Mouse (Mus musculus) liver, embryonic 14.5 days (tissue): Measurements from ENCODE around the gene Arrb1. TPM values are rescaled to one million over a fixed set of nuclear protein-coding genes. Genes with fewer than 3 reads are reported as not detected.
A peak's percentile ranks its signal among the peaks of the same experiment; 100 is the strongest.

Experiments used
- ATAC-seq: fragments of 200-750 bp; cut with Nextera tagmentation; 2 replicates; pipeline ENCODE4 v1.8.0; 2017; ENCODE audit warnings: moderate number of reproducible peaks, mild to moderate bottlenecking, moderate library complexity; ENCODE audit not compliant: insufficient read depth
- DNase-seq, 3 experiments: peaks; one replicate each; pipeline ENCODE4 v3.0.0-alpha.2; 2012 to 2013; ENCODE audit warnings: low read depth in 3 of 3, low spot score in 3 of 3
- H3K27ac ChIP-seq: fragments of 300-500 bp; sonication (generic); 2 replicates; pipeline ENCODE4 v1.5.1; 2014; ENCODE audit warnings: moderate library complexity, mild to moderate bottlenecking, control low read depth, inconsistent platforms
- H3K27me3 ChIP-seq: fragments of 300-500 bp; sonication (generic); 2 replicates; pipeline ENCODE4 v1.6.1; 2014; ENCODE audit warnings: mild to moderate bottlenecking, low read length, moderate library complexity; ENCODE audit not compliant: control insufficient read depth, insufficient read depth
- H3K36me3 ChIP-seq: fragments of 300-500 bp; sonication (generic); replicated peaks from 2 replicates; pipeline ENCODE4 v1.6.1; 2014; ENCODE audit warnings: low read depth; ENCODE audit not compliant: control insufficient read depth, insufficient read depth
- H3K4me1 ChIP-seq, 2 experiments: fragments of 200-500 bp in 1 of 2; fragments of 300-500 bp in 1 of 2; sonication (generic) in 1 of 2; replicated peaks; 2 replicates each; pipeline ENCODE4 v1.6.1; 2012 to 2014; ENCODE audit warnings: antibody characterized with exemption in 1 of 2, inconsistent platforms in 1 of 2, low read length in 1 of 2; ENCODE audit not compliant: control insufficient read depth in 2 of 2, insufficient read depth in 2 of 2
- H3K4me2 ChIP-seq: fragments of 300-500 bp; sonication (generic); 2 replicates; pipeline ENCODE4 v1.6.1; 2014; ENCODE audit warnings: low read depth, mild to moderate bottlenecking, control low read depth, moderate library complexity
- H3K4me3 ChIP-seq, 2 experiments: fragments of 200-500 bp in 1 of 2; fragments of 300-500 bp in 1 of 2; sonication (generic) in 1 of 2; 2 replicates each; pipeline ENCODE4 v1.5.1; 2012 to 2014; ENCODE audit warnings: low read depth in 2 of 2, low read length in 2 of 2, mild to moderate bottlenecking in 2 of 2, control low read depth in 1 of 2, inconsistent platforms in 1 of 2, moderate library complexity in 1 of 2; ENCODE audit not compliant: insufficient read depth in 1 of 2
- H3K9ac ChIP-seq: fragments of 300-500 bp; sonication (generic); replicated peaks from 2 replicates; pipeline ENCODE4 v1.6.1; 2014; ENCODE audit warnings: mild to moderate bottlenecking, control low read depth, moderate library complexity
- H3K9me3 ChIP-seq: fragments of 300-500 bp; sonication (generic); 2 replicates; pipeline ENCODE4 v1.6.1; 2016; ENCODE audit warnings: low read length, mixed read lengths; ENCODE audit not compliant: control insufficient read depth
- CTCF ChIP-seq: IDR thresholded peaks from 2 replicates; pipeline ENCODE4 v1.5.1; 2016; ENCODE audit warnings: antibody characterized with exemption, low read depth, control low read depth
- EP300 ChIP-seq: IDR thresholded peaks from 2 replicates; pipeline ENCODE4 v1.6.1; 2016; ENCODE audit warnings: antibody characterized with exemption, low read depth
- WGBS: fragments of 180-500 bp; shearing (Covaris S2); extraction: QIAGEN DNeasy Blood & Tissue Kit; methylation state at CpG from one replicate; pipeline ENCODE4 v1.1.7; 2014; ENCODE audit not compliant: insufficient replicate concordance; 5-methylcytosine and 5-hydroxymethylcytosine counted together
- polyA plus RNA-seq, 2 experiments: library from polyadenylated mRNA; depleted of rRNA in 1 of 2; stranded (reverse) in 1 of 2; unstranded in 1 of 2; fragments of >200 nt; fragmentation: Nextera tagmentation in 1 of 2; extraction: Ambion mirVana in 1 of 2; gene quantifications; 2 replicates each; pipeline versions ENCODE4 v1.2.1 to v1.2.3; 2012 to 2014

The Arrb1 gene
- polyA plus RNA-seq, 2 experiments, result 30.1 to 235 TPM

- peak; percentile 42 to 49 (median 47) for DNase-seq
Measured at GRCm38 (mm10) chr7:99625722-99626375, 90.6 kb downstream of the Arrb1 start.

DNA sequence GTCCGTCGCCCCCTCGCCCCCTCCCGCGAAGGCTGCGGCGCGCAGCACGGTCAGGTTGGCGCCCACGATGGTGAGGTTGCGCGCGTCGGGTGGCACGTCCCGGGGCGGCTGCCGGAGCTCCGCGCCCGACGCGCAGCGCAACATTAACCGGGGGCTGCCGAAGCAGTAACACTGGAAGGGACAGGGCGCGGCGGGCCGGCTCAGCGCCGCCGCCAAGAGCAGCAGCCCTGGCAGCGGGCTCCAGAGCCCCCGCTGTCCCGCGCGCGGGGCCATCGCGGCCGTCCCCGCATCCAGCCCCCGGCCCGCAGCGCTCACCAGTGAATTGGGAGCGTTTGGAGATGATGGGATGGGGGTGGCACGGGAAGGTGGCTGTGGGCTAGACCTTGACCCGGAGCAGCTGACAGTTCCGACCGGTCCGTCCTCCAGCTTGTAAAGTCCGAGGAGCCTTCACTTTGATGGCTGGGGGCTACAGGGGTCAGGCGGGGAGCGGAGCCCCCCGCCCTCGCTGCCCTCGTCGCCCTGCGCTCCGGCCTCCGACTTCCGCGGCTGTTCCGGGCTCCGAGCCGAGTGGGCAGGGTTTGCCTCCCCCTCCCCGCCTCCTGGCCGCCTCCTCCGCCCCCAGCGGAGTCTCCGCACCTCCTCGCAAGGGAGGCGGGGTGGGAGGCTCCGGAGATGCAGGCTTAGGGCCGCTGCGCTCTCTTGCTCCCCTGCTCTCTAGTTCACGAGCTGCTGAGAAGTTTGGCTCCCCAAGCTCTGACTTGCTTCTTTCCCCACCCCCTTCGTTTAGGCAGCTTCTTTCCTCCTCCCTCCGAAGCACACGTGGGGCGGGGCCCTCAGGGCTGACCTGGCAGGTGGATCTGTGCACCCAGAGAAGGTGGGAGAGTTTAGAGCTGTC lies 91.4 kb downstream of the Arrb1 start, which contains the start of gene Tpbgl:
Gene Tpbgl (minus strand): TSS at position 728 of the 895 bp plus-strand sequence.
- TF ChIP-seq EP300, result no peak
- TF ChIP-seq CTCF, result no peak
- no peak within 1 kb of the TSS for H3K9ac ChIP-seq
- ATAC-seq, result no peak
- H3K4me1 ChIP-seq, result no peaks in the 10 kb centered on the region
- DNase-seq, result no peak
- peak within 1 kb of the TSS; percentile 44 for H3K4me2 ChIP-seq
- H3K27me3 ChIP-seq, result peaks cover 62% of the 10 kb centered on the region
- under 1% methylated on average over 82 of the region's 83 CpGs for WGBS
- H3K36me3 ChIP-seq, result no peaks in the 10 kb centered on the region
- no peak within 1 kb of the TSS for H3K27ac ChIP-seq
- peak within 1 kb of the TSS in 1 of 2 experiments; percentile 8; a peak in 2 of 4 replicates for H3K4me3 ChIP-seq
- H3K9me3 ChIP-seq, result no peaks in the 10 kb centered on the region

More at GRCm38 (mm10) chr7:99625722-99626375, 90.6 kb downstream of the Arrb1 start:
- Histone ChIP-seq H3K4me3 (peak overlapping the region in 1 of 2 experiments; percentile 8; a peak in 2 of 4 replicates), H3K27ac (no peak overlapping the region), H3K4me2 (peak overlapping the region; percentile 44), H3K4me1 (no peaks in the 10 kb centered on the region), H3K9me3 (no peaks in the 10 kb centered on the region), H3K27me3 (peaks cover 62% of the 10 kb centered on the region), H3K36me3 (no peaks in the 10 kb centered on the region), H3K9ac (no peak overlapping the region)
- TF ChIP-seq CTCF (peak; percentile 79), EP300 (no peak)
- under 1% methylated on average over 77 of the region's 81 CpGs for WGBS
- ATAC-seq, result peak; percentile 65

- ATAC-seq (no peak), DNase-seq (no peak)
- no peak overlapping the region for H3K4me2 ChIP-seq
- no peak overlapping the region for H3K27ac ChIP-seq
- no peaks in the 10 kb centered on the region for H3K36me3 ChIP-seq
- H3K4me3 ChIP-seq, result no peak overlapping the region
- peaks cover 62% of the 10 kb centered on the region for H3K27me3 ChIP-seq
- no peak for TF ChIP-seq CTCF
- no peak for TF ChIP-seq EP300
- H3K4me1 ChIP-seq, result no peaks in the 10 kb centered on the region
- WGBS, result 4% methylated on average over 7 of the region's 7 CpGs
- H3K9ac ChIP-seq, result no peak overlapping the region
- H3K9me3 ChIP-seq, result no peaks in the 10 kb centered on the region
Measured at GRCm38 (mm10) chr7:99627366-99627765, 92.1 kb downstream of the Arrb1 start.

GRCm38 (mm10) chr7:99632286-99632685 lies 97.0 kb downstream of the Arrb1 start:
- ATAC-seq (no peak), DNase-seq (no peak)
- 16% methylated on average over 6 of the region's 6 CpGs for WGBS
- peaks cover 26% of the 10 kb centered on the region for H3K27me3 ChIP-seq
- H3K4me2 ChIP-seq, result no peak overlapping the region
- no peak overlapping the region for H3K9ac ChIP-seq
- no peaks in the 10 kb centered on the region for H3K36me3 ChIP-seq
- no peaks in the 10 kb centered on the region for H3K9me3 ChIP-seq
- no peak overlapping the region for H3K4me3 ChIP-seq
- TF ChIP-seq EP300 (no peak), CTCF (no peak)
- no peak overlapping the region for H3K27ac ChIP-seq
- H3K4me1 ChIP-seq, result no peaks in the 10 kb centered on the region
